Mouse (Mus musculus): ENCODE measurements around the gene Cdh3.

DNA sequence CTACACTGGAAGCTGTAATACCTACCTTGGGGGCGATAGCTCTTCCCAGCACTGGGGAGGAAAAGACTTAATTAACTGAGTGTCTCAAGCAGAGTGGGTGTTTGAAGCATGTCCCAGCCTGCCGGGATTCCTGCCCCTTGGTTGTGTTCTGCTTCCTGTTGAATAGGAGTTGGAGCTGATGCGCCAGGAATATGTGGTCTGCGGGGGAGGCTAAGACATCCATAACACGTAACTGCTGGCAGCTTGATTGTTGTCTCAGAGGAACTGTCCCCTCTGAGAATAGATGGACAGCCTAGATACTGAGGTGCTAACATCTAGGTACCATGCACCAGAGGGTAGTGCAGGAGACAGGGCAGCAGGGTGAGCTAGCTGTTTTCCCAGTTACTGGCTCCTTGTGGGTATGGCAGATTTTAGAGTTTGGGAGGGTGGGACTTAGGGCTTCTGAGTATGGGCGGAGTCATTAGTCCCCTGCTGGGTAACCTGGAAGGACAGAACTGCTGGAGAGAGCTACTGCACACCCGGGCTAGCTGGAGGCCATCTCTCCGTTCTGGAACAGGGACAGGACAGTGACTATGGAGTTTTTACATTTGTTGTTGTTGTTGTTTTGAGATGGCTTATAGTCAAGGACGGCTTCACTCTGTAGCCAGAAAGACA is 18.0 kb downstream of the Cdh3 start:
- TF ChIP-seq MAFK (IDR thresholded peaks at IDR 0.05; ENCODE audit: borderline replicate concordance, low read depth, low read length) = no peak
- TF ChIP-seq E2F4 (IDR thresholded peaks at IDR 0.05; ENCODE audit: borderline replicate concordance, low read depth, low read length) = no peak
- no peak for TF ChIP-seq BHLHE40 (IDR thresholded peaks at IDR 0.05; ENCODE audit: borderline replicate concordance, low read depth, low read length)
- TF ChIP-seq EP300 (IDR thresholded peaks at IDR 0.05; ENCODE audit: low read depth in 1 of 2, low read length in 2 of 2) = no peak
- TF ChIP-seq CTCF (IDR thresholded peaks at IDR 0.05 in 2 of 3, conservative IDR thresholded peaks at IDR 0.05 in 1 of 3; ENCODE audit: control insufficient read depth in 1 of 3, insufficient read depth in 1 of 3, low read depth in 2 of 3, low read length in 3 of 3, poor library complexity in 1 of 3, severe bottlenecking in 1 of 3) = no peak
- no peak for TF ChIP-seq POLR2A (IDR thresholded peaks at IDR 0.05; ENCODE audit: control insufficient read depth in 1 of 2, insufficient read depth in 1 of 2, low read depth in 1 of 2, low read length in 2 of 2, poor library complexity in 1 of 2)
- TF ChIP-seq MAZ (IDR thresholded peaks at IDR 0.05; ENCODE audit: low read depth, low read length) = no peak
- TF ChIP-seq ZNF384 (IDR thresholded peaks at IDR 0.05; ENCODE audit: low read depth, low read length) = no peak
- no peak for TF ChIP-seq TAL1 (IDR thresholded peaks at IDR 0.05; ENCODE audit: low read length)
- no peak for TF ChIP-seq POLR2AphosphoS2 (IDR thresholded peaks at IDR 0.05; ENCODE audit: low read length)
- TF ChIP-seq HCFC1 (IDR thresholded peaks at IDR 0.05; ENCODE audit: low read depth, low read length) = no peak
- no peak for TF ChIP-seq CHD1 (IDR thresholded peaks at IDR 0.05; ENCODE audit: low read depth, low read length)
- TF ChIP-seq NELFE (IDR thresholded peaks at IDR 0.05; ENCODE audit: low read depth, low read length) = no peak

Data from MEL (cell line).